Mouse (Mus musculus) stomach, embryonic 15.5 days (tissue): Measurements from ENCODE around the gene Rapgef2. TPM values are rescaled to one million over a fixed set of nuclear protein-coding genes. Genes with fewer than 3 reads are reported as not detected.

Experiments
- ATAC-seq: fragments of 200-750 bp; cut with Nextera tagmentation; 2 replicates; pipeline ENCODE4 v1.8.0; 2017; ENCODE audit warnings: low read depth, moderate number of reproducible peaks, moderate TSS enrichment; ENCODE audit not compliant: insufficient read depth, low FRiP score
- H3K27ac ChIP-seq: fragments of 300-500 bp; sonication (generic); 2 replicates; pipeline ENCODE4 v1.5.1; 2015; ENCODE audit warnings: mild to moderate bottlenecking, inconsistent platforms
- H3K27me3 ChIP-seq: fragments of 300-500 bp; sonication (generic); replicated peaks from 2 replicates; pipeline ENCODE4 v1.6.1; 2015; ENCODE audit warnings: inconsistent platforms
- H3K36me3 ChIP-seq: fragments of 300-500 bp; sonication (generic); 2 replicates; pipeline ENCODE4 v1.6.1; 2015; ENCODE audit warnings: inconsistent platforms
- H3K4me1 ChIP-seq: fragments of 300-500 bp; sonication (generic); 2 replicates; pipeline ENCODE4 v1.6.1; 2015; ENCODE audit warnings: inconsistent platforms
- H3K4me2 ChIP-seq: fragments of 300-500 bp; sonication (generic); 2 replicates; pipeline ENCODE4 v1.6.1; 2015; ENCODE audit warnings: mild to moderate bottlenecking, inconsistent platforms
- H3K4me3 ChIP-seq: fragments of 300-500 bp; sonication (generic); replicated peaks from 2 replicates; pipeline ENCODE4 v1.5.1; 2015; ENCODE audit warnings: inconsistent platforms
- H3K9ac ChIP-seq: fragments of 300-500 bp; sonication (generic); 2 replicates; pipeline ENCODE4 v1.6.1; 2015; ENCODE audit warnings: inconsistent platforms
- H3K9me3 ChIP-seq: fragments of 300-500 bp; sonication (generic); 2 replicates; pipeline ENCODE4 v1.6.1; 2016; ENCODE audit warnings: inconsistent platforms
- WGBS: fragments of 180-500 bp; shearing (Covaris S2); methylation state at CpG from one replicate; pipeline ENCODE4 v1.1.7; 2015; 5-methylcytosine and 5-hydroxymethylcytosine counted together
- polyA plus RNA-seq: library from polyadenylated mRNA; unstranded; fragments of >200 nt; fragmentation: Nextera tagmentation; extraction: Ambion mirVana; gene quantifications from 2 replicates; pipeline ENCODE4 v1.2.1, GENCODE M21; 2015

Rapgef2 gene
- polyA plus RNA-seq, 1 experiment from 2014 or later = 5.6 TPM

- Histone ChIP-seq H3K36me3 (no peaks in the 10 kb centered on the region), H3K27ac (no peak overlapping the region), H3K9me3 (no peaks in the 10 kb centered on the region), H3K4me2 (no peak overlapping the region), H3K4me3 (no peak overlapping the region), H3K9ac (no peak overlapping the region), H3K4me1 (peaks cover 7% of the 10 kb centered on the region), H3K27me3 (no peaks in the 10 kb centered on the region)
- ATAC-seq = peak; percentile 65; the same call in 1 of the 2 replicates
- whole genome bisulfite sequencing = 74% methylated on average over 7 of the region's 7 CpGs
Measured at GRCm38 (mm10) chr3:79206524-79206923, 79.8 kb downstream of the Rapgef2 start.

- H3K9me3 ChIP-seq = no peaks in the 10 kb centered on the region
- no peaks in the 10 kb centered on the region for H3K36me3 ChIP-seq
- H3K4me3 ChIP-seq = no peak overlapping the region
- no peak overlapping the region for H3K27ac ChIP-seq
- no peak overlapping the region for H3K4me2 ChIP-seq
- no peak overlapping the region for H3K9ac ChIP-seq
- ATAC-seq = no peak
- no peaks in the 10 kb centered on the region for H3K27me3 ChIP-seq
- H3K4me1 ChIP-seq = peaks cover 7% of the 10 kb centered on the region
- WGBS = 71% methylated on average over 4 of the region's 4 CpGs
Measured at GRCm38 (mm10) chr3:79205981-79206380, 80.3 kb downstream of the Rapgef2 start.

- no peak overlapping the region for H3K27ac ChIP-seq
- H3K4me1 ChIP-seq = peaks cover 7% of the 10 kb centered on the region
- 20% methylated on average over 3 of the region's 3 CpGs for WGBS
- no peaks in the 10 kb centered on the region for H3K9me3 ChIP-seq
- no peak overlapping the region for H3K4me3 ChIP-seq
- no peaks in the 10 kb centered on the region for H3K27me3 ChIP-seq
- H3K4me2 ChIP-seq = no peak overlapping the region
- no peak overlapping the region for H3K9ac ChIP-seq
- no peaks in the 10 kb centered on the region for H3K36me3 ChIP-seq
- ATAC-seq = no peak
Measured at GRCm38 (mm10) chr3:79205112-79205511, 81.2 kb downstream of the Rapgef2 start.

- Histone ChIP-seq H3K9me3 (no peaks in the 10 kb centered on the region), H3K27ac (no peak overlapping the region), H3K9ac (no peak overlapping the region), H3K4me1 (peaks cover 7% of the 10 kb centered on the region), H3K4me3 (no peak overlapping the region), H3K4me2 (no peak overlapping the region), H3K36me3 (no peaks in the 10 kb centered on the region), H3K27me3 (no peaks in the 10 kb centered on the region)
- WGBS = 50% methylated on average over 9 of the region's 9 CpGs
- no peak for ATAC-seq
Measured at GRCm38 (mm10) chr3:79204261-79204660, 82.1 kb downstream of the Rapgef2 start.

- WGBS = 74% methylated on average over 5 of the region's 5 CpGs
- Histone ChIP-seq H3K36me3 (no peaks in the 10 kb centered on the region), H3K27ac (no peak overlapping the region), H3K9me3 (no peaks in the 10 kb centered on the region), H3K4me2 (no peak overlapping the region), H3K9ac (no peak overlapping the region), H3K4me1 (peaks cover 7% of the 10 kb centered on the region), H3K27me3 (no peaks in the 10 kb centered on the region), H3K4me3 (no peak overlapping the region)
- no peak for ATAC-seq
Measured at GRCm38 (mm10) chr3:79203821-79204220, 82.5 kb downstream of the Rapgef2 start.

- whole genome bisulfite sequencing = 30% methylated on average over 3 of the region's 3 CpGs
- ATAC-seq = no peak
- Histone ChIP-seq H3K27ac (peak overlapping the region; percentile 24; the same call in 1 of the 2 replicates), H3K4me3 (no peak overlapping the region), H3K9me3 (no peaks in the 10 kb centered on the region), H3K36me3 (no peaks in the 10 kb centered on the region), H3K4me1 (peaks cover 7% of the 10 kb centered on the region), H3K4me2 (no peak overlapping the region), H3K27me3 (no peaks in the 10 kb centered on the region), H3K9ac (no peak overlapping the region)
Measured at GRCm38 (mm10) chr3:79203178-79203577, 83.1 kb downstream of the Rapgef2 start.

- peak; percentile 58; the same call in 1 of the 2 replicates for ATAC-seq
- H3K27me3 ChIP-seq = no peaks in the 10 kb centered on the region
- H3K9me3 ChIP-seq = no peaks in the 10 kb centered on the region
- H3K27ac ChIP-seq = peak overlapping the region; percentile 24; the same call in 1 of the 2 replicates
- H3K4me1 ChIP-seq = peaks cover 7% of the 10 kb centered on the region
- 36% methylated on average over 11 of the region's 11 CpGs for WGBS
- H3K36me3 ChIP-seq = no peaks in the 10 kb centered on the region
- no peak overlapping the region for H3K9ac ChIP-seq
- H3K4me2 ChIP-seq = no peak overlapping the region
- H3K4me3 ChIP-seq = no peak overlapping the region
Measured at GRCm38 (mm10) chr3:79202275-79203153, 83.8 kb downstream of the Rapgef2 start.

- no peak overlapping the region for H3K4me2 ChIP-seq
- 0 out of 2 replicates have a peak, but pooled peaks cover 3% of the 10 kb centered on the region for H3K4me1 ChIP-seq
- WGBS = 44% methylated on average over 6 of the region's 6 CpGs
Measured at GRCm38 (mm10) chr3:79196708-79197437, 89.4 kb downstream of the Rapgef2 start.

GRCm38 (mm10) chr3:79195280-79195679 is 91.0 kb downstream of the Rapgef2 start:
- Histone ChIP-seq H3K36me3 (no peaks in the 10 kb centered on the region), H3K9me3 (no peaks in the 10 kb centered on the region)

More at GRCm38 (mm10) chr3:79196708-79197437, 89.4 kb downstream of the Rapgef2 start:
- Histone ChIP-seq H3K4me3 (no peak overlapping the region), H3K36me3 (no peaks in the 10 kb centered on the region), H3K27ac (no peak overlapping the region), H3K9ac (no peak overlapping the region), H3K9me3 (no peaks in the 10 kb centered on the region), H3K27me3 (no peaks in the 10 kb centered on the region)
- ATAC-seq = peak; percentile 54

GRCm38 (mm10) chr3:79194111-79194793 is 92.1 kb downstream of the Rapgef2 start:
- H3K9ac ChIP-seq = no peak overlapping the region

More at GRCm38 (mm10) chr3:79195280-79195679, 91.0 kb downstream of the Rapgef2 start:
- Histone ChIP-seq H3K4me2 (no peak overlapping the region), H3K4me1 (0 out of 2 replicates have a peak, but pooled peaks cover 5% of the 10 kb centered on the region), H3K9ac (no peak overlapping the region), H3K4me3 (no peak overlapping the region), H3K27ac (no peak overlapping the region), H3K27me3 (no peaks in the 10 kb centered on the region)
- WGBS = 84% methylated on average over 9 of the region's 9 CpGs
- no peak for ATAC-seq

GRCm38 (mm10) chr3:79193001-79193400 is 93.3 kb downstream of the Rapgef2 start:
- ATAC-seq = no peak
- H3K4me1 ChIP-seq = 0 out of 2 replicates have a peak, but pooled peaks cover 8% of the 10 kb centered on the region

More at GRCm38 (mm10) chr3:79194111-79194793, 92.1 kb downstream of the Rapgef2 start:
- Histone ChIP-seq H3K27me3 (no peaks in the 10 kb centered on the region), H3K4me3 (no peak overlapping the region), H3K4me1 (0 out of 2 replicates have a peak, but pooled peaks cover 7% of the 10 kb centered on the region), H3K9me3 (no peaks in the 10 kb centered on the region), H3K27ac (peak overlapping the region; percentile 27; the same call in 1 of the 2 replicates), H3K36me3 (no peaks in the 10 kb centered on the region), H3K4me2 (no peak overlapping the region)
- ATAC-seq = 0 out of 2 replicates have a peak, but pooled peaks have one; percentile 59
- WGBS = 70% methylated on average over 8 of the region's 8 CpGs

More at GRCm38 (mm10) chr3:79193001-79193400, 93.3 kb downstream of the Rapgef2 start:
- Histone ChIP-seq H3K4me3 (no peak overlapping the region), H3K36me3 (no peaks in the 10 kb centered on the region), H3K27ac (no peak overlapping the region; the same call in 1 of the 2 replicates), H3K27me3 (no peaks in the 10 kb centered on the region), H3K9me3 (no peaks in the 10 kb centered on the region), H3K4me2 (no peak overlapping the region), H3K9ac (no peak overlapping the region)
- 52% methylated on average over 4 of the region's 4 CpGs for WGBS
